Mouse (Mus musculus) ES-E14 (cell line): ENCODE measurements around the gene Fkrp. TPM values are rescaled to one million over a fixed set of nuclear protein-coding genes. Genes with fewer than 3 reads are reported as not detected.

Experiments
- DNase-seq: peaks from one replicate; pipeline ENCODE4 v3.0.0-alpha.2; 2013; ENCODE audit warnings: low read depth, low spot score
- H3K27ac ChIP-seq: 2 replicates; pipeline ENCODE4 v1.5.1; 2012; ENCODE audit warnings: low read depth, mild to moderate bottlenecking, low read length, moderate library complexity, mixed read lengths; ENCODE audit not compliant: poor library complexity, insufficient read depth, severe bottlenecking
- H3K36me3 ChIP-seq: 2 replicates; pipeline ENCODE4 v1.6.1; 2012; ENCODE audit warnings: mild to moderate bottlenecking, low read length, moderate library complexity, mixed read lengths; ENCODE audit not compliant: control insufficient read depth, poor library complexity, insufficient read depth, severe bottlenecking
- H3K4me1 ChIP-seq, 2 experiments: fragments of 150-350 bp in 1 of 2; sonication (generic) in 1 of 2; 2 replicates each; pipeline ENCODE4 v1.6.1; 2012; ENCODE audit warnings: low read length in 2 of 2, mild to moderate bottlenecking in 1 of 2, mixed read lengths in 1 of 2; ENCODE audit not compliant: control insufficient read depth in 2 of 2, insufficient read depth in 2 of 2, poor library complexity in 1 of 2
- H3K4me3 ChIP-seq, 2 experiments: fragments of 150-350 bp in 1 of 2; sonication (generic) in 1 of 2; 2 replicates each; pipeline ENCODE4 v1.5.1; 2012; ENCODE audit warnings: low read length in 2 of 2, low read depth in 1 of 2, mild to moderate bottlenecking in 1 of 2, mixed read lengths in 1 of 2; ENCODE audit not compliant: insufficient read depth in 1 of 2, poor library complexity in 1 of 2, severe bottlenecking in 1 of 2
- H3K9ac ChIP-seq: 2 replicates; pipeline ENCODE4 v1.6.1; 2012; ENCODE audit warnings: low read depth, mild to moderate bottlenecking, low read length, mixed read lengths; ENCODE audit not compliant: poor library complexity, insufficient read depth, severe bottlenecking
- H3K9me3 ChIP-seq: fragments of 150-350 bp; sonication (generic); 2 replicates; pipeline ENCODE4 v1.6.1; 2012; ENCODE audit warnings: low read depth, mild to moderate bottlenecking, low read length; ENCODE audit not compliant: control insufficient read depth, insufficient read depth
- CHD2 ChIP-seq: IDR thresholded peaks from 2 replicates; pipeline ENCODE4 v1.6.1; 2014; ENCODE audit warnings: mild to moderate bottlenecking, low read depth, low read length, inconsistent platforms
- HCFC1 ChIP-seq: IDR thresholded peaks from 2 replicates; pipeline ENCODE4 v1.6.1; 2012; ENCODE audit warnings: low read length, inconsistent platforms, borderline replicate concordance; ENCODE audit not compliant: insufficient read depth
- MAFK ChIP-seq: IDR thresholded peaks from 2 replicates; pipeline ENCODE4 v1.6.1; 2014; ENCODE audit warnings: mild to moderate bottlenecking, low read depth, low read length, inconsistent platforms; ENCODE audit not compliant: insufficient read depth
- ZC3H11A ChIP-seq: IDR thresholded peaks from 2 replicates; pipeline ENCODE4 v1.6.1; 2012; ENCODE audit warnings: low read depth, mild to moderate bottlenecking, inconsistent platforms, low read length, borderline replicate concordance
- ZNF384 ChIP-seq: IDR thresholded peaks from 2 replicates; pipeline ENCODE4 v1.6.1; 2012; ENCODE audit warnings: low read depth, low read length, inconsistent platforms
- in situ Hi-C, 2 experiments: fragments of 600-800 bp; cut with MboI; formaldehyde crosslinking; loops; one replicate each; pipeline ENCODE4 v1.15.1; 2025; ENCODE audit warnings: low sequenced_read_pairs in 2 of 2, inconsistent platforms in 1 of 2; ENCODE audit not compliant: unreplicated experiment in 2 of 2
- total RNA-seq: library from RNA; depleted of rRNA; stranded (reverse); fragments of 300-350 nt; gene quantifications from 2 replicates; pipeline ENCODE4 v1.2.3, GENCODE M21; 2012

Fkrp gene
- total RNA-seq, 1 experiment = 12.8 TPM

GRCm38 (mm10) chr7:16845072-16845819, 28.7 kb upstream of the Fkrp start:
- H3K27ac ChIP-seq = no peak overlapping the region
- peak overlapping the region; percentile 45 to 54; a peak in 3 of 4 replicates for H3K4me3 ChIP-seq
- H3K9ac ChIP-seq = peak overlapping the region; percentile 12; the same call in 1 of the 2 replicates
- peaks cover 8% of the 10 kb centered on the region for H3K36me3 ChIP-seq
- in situ Hi-C loops = no loop called here
- no peaks in the 10 kb centered on the region for H3K9me3 ChIP-seq
- TF ChIP-seq ZNF384 (no peak), CHD2 (no peak), MAFK (no peak), HCFC1 (no peak), ZC3H11A (no peak)
- DNase-seq = no peak
- H3K4me1 ChIP-seq = peaks cover 3 to 20% of the 10 kb centered on the region in 2 experiments; a peak in 3 of 4 replicates

GRCm38 (mm10) chr7:16844696-16845071, 28.2 kb upstream of the Fkrp start:
- Histone ChIP-seq H3K4me3 (no peak overlapping the region), H3K4me1 (peaks cover 3 to 20% of the 10 kb centered on the region in 2 experiments; a peak in 3 of 4 replicates), H3K27ac (no peak overlapping the region), H3K36me3 (peaks cover 13% of the 10 kb centered on the region), H3K9ac (no peak overlapping the region), H3K9me3 (no peaks in the 10 kb centered on the region)
- TF ChIP-seq ZNF384 = no peak
- no peak for TF ChIP-seq ZC3H11A
- TF ChIP-seq MAFK = no peak
- TF ChIP-seq CHD2 = no peak
- TF ChIP-seq HCFC1 = no peak
- DNase-seq = no peak
- in situ Hi-C loops = no loop called here

- H3K36me3 ChIP-seq = peaks cover 19% of the 10 kb centered on the region
- no peaks in the 10 kb centered on the region for H3K9me3 ChIP-seq
- DNase-seq = no peak
- no peak overlapping the region for H3K27ac ChIP-seq
- H3K4me1 ChIP-seq = peaks cover 3 to 22% of the 10 kb centered on the region in 2 experiments; a peak in 3 of 4 replicates
- in situ Hi-C loops = no loop called here
- peak overlapping the region; percentile 67 to 99 for H3K4me3 ChIP-seq
- TF ChIP-seq HCFC1 (no peak), ZNF384 (no peak), ZC3H11A (no peak), CHD2 (no peak), MAFK (no peak)
- H3K9ac ChIP-seq = peak overlapping the region; percentile 72
These were observed 27.1 kb upstream of the Fkrp start for GRCm38 (mm10) chr7:16843441-16844171.

GRCm38 (mm10) chr7:16842645-16843063, 26.1 kb upstream of the Fkrp start, which contains the start of gene Prkd2:
Prkd2 (plus strand) TSS chr7:16842902.
- Histone ChIP-seq H3K4me3 (peak within 1 kb of the TSS; percentile 67 to 99), H3K9ac (peak within 1 kb of the TSS; percentile 72), H3K27ac (no peak within 1 kb of the TSS), H3K9me3 (no peaks in the 10 kb centered on the region), H3K4me1 (peaks cover 3 to 22% of the 10 kb centered on the region in 2 experiments; a peak in 3 of 4 replicates), H3K36me3 (peaks cover 27% of the 10 kb centered on the region)
- in situ Hi-C loops = no loop called here
- DNase-seq = peak; percentile 56
- no peak for TF ChIP-seq ZNF384
- TF ChIP-seq MAFK = no peak
- TF ChIP-seq HCFC1 = no peak
- no peak for TF ChIP-seq CHD2
